Mouse (Mus musculus): ENCODE measurements around the gene Rtn4r.
A peak's percentile ranks its signal among the peaks of the same experiment; 100 is the strongest.

Gene Rtn4r

DNA sequence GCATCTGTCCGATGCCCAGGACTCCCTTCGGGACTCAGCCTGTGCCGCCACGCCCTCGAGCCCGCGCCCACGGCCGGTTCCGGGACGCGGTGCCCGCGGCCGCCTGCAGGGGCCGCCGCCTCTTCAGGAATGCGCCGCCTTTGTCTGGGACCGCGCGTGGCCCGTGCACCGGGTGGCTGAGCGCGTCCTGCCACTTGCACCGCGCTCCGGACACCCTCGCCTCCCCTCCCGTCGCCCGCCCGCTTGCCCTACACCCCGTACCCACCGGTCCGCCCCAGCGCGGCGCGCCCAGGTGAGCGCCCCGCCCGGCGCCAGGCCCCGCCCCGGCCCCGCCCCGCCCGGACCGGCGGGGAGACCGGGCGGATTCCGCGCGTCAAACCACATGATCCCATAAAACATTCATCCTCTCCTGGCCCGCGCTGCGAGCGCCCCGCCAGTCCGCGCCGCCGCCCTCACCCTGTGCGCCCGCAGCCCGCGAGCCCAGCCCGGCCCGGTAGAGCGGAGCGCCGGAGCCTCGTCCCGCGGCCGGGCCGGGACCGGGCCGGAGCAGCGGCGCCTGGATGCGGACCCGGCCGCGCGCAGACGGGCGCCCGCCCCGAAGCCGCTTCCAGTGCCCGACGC is at the start of gene Rtn4r:
Gene Rtn4r (plus strand): TSS at position 402 of the 621 bp plus-strand sequence.
- peak; percentile 83 to 85 for DNase-seq

DNA sequence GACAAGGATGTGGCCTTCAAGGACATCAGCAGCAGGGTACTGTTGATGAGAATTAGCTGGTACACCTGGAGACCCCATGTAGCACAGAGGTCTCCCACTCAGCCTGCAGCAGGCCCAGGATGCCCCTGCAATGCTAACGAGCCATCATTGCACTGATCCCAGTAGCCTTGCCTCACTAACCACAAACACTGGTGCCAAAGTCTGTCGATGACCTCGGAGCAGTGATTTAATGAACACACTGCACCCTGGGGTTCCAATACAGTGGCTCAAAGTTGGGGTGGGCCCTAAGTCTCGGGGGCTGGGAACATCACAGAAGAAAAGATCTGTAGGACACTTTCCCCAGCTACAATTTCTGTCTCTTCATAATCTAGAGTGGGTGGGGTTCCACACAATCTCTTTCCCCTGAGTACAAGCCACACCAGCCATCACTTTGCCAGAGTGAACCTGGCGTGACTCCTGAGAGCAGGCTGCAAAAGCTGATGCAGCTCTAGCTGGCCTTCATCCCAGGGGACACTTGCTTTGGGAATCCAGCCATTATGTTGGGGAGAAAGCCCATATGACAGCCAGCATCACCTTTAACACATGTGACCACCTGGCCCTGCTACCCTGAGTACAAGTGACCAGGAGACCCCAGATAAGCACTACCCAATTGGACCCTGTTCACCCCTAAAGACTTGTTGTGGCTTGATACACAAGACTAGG is 49.0 kb upstream of the Rtn4r start:
- DNase-seq, result no peak

DNA sequence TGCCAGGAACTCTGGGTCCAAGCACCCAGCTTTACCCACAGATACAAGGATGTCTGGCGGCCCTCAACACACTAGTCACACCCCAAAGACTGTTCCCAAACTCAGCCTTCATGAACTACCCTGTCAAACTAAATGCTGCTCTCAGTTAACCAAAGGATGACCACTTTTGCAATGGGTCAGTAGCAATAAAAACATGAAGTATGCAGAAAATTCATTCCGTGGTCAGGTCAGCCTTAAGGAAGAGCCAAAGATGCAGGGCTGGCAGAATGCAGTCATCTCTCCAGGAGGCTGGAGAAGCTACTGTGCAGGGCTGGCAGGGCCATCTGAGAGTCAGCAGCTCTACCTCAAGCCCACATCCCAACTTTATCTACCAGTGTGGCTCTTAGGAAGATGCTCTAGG is 48.1 kb upstream of the Rtn4r start:
- no peak for DNase-seq

DNA sequence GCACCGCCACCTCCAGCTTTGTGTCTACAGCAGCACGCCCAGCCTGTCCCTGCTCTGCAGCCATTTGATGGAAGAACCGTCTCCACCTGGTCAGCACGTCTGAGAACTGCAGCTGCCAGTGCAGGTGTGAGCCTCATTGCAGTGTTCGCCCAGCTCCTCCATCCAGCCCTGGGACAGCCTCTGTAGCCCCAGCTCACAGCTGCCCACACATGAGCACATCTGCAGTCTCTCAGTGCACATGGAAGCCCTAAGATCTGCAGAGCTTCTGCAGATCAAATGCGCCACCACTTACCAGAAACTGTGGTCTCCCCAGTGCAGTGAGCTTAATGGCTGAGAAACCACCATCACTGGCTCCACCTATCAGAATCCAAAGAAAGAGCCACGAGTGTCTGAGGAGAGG is 47.3 kb upstream of the Rtn4r start:
- no peak for DNase-seq

DNA sequence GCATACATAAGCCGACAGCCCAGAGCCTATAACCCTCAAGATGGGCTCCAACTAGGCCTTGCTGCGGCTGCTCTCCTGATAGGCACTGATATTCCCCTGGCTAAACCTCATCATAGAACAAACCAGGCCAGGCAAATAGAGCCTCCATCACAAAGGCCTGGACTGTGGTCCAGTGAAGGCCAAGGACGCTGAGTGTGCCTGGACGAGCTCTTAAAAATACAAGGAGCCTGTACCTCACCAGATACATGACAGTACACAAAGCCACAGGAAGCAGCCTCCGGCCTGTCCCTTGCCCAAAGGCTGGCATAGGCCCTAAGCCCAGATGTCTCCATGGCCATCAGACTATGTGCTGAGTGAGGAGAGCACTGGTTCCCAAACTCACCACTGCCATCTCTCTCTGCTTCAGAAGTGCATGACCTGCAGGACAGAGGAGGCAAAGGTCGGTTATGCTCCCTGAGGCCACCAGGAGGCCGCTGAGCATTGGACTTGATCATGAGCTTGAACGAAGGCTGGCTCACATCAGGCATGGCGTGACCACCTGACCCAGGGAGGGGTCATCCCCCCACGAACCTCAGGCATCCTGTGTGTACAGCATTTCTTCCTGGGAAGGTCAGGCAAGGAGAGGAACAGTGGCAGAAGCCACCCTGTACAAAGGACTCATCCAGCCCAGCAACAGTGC is 46.2 kb upstream of the Rtn4r start:
- no peak for DNase-seq

DNA sequence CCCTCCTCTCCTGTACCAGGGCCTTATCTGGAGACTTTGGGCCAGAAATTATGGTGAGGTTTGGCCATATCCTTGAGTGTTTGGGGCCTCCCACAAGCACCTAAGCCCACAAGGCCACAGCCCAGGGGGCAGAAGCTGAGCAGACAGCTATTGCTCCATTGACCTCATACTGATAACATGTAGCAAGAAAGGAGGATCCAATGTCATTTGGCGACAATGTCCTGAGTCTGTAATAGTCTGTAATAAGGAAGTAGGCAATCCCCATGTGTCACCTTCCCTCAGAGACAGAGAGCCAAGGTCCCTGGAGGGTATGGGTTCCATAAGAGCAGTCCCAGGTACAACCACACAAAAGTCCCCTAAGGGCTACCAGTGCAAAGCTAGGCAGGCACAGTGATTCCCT is 45.2 kb upstream of the Rtn4r start:
- no peak for DNase-seq

DNA sequence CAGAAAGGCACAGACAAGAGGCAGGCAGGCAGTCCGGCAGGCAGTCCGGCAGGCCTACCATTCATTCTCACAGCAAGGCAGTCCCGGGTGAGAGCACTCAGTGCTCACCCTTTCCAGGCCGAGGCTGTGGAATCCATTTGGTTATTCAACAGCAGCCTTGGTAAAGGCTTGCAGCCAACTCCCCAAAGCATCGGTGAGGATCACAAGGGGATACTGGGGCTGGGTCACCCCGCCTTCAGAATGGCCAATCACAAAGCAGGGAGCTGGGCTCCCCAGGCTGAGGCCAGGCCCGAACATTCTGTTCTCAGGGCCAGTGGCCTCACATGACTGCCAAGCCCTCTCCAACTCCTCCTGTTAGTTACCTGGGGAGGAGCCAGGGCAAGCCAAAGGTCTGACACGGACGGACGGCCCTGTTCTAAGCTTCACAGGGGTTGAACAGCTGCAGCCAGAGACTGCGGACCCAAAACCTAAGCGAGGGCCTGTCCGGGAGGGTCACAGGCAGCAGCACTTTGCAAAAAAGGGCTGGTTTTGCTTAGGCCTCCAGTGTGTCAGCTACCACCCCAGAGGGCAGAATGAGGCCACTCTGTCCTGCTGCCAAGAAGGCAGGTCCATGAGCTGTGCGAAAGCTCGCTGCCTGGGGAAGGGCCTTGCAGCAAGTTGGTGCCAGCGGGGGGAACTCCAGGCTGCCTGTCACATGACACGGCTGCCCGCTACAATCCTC is 44.1 kb upstream of the Rtn4r start:
- DNase-seq, result peak; percentile 47 to 55

DNA sequence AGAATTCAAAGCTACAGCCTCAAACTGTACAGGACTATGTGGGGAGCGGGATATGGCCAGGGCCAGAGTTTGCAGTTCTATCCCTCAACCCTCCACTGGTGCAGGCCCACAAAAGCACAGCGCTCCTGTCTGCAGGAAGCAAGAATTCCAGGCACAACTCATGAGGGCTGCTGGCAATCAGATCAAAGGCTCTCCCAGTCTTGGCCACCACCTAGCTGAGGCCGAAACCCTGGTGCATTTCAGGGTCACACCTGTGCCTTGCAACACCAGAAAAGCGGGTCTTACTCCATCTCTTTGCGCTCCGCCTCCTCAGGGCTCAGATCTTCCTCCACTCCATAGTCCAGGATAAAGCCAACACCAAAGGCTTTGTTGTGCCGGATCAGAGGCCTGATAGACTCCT is 43.2 kb upstream of the Rtn4r start:
- no peak for DNase-seq

DNA sequence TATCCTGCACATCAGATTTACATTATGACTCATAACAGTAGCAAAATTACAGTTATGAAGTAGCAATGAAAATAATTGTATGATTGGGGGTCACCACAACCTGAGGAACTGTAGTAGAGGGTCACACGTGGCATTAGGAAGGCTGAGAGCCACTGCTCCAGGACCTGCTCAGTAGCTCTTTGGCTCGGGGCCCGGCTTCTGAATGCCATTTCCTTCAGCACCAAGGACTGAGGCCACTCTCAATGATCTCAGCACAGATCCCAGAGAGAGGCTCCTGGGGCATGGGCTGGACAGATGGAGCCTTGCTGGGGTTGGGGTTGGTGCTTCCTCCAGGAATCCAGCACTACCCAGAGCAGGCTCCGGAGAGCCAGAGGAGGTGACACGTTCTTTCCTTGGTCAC is 40.3 kb upstream of the Rtn4r start:
- peak in 1 of 2 experiments; percentile 37 for DNase-seq

DNA sequence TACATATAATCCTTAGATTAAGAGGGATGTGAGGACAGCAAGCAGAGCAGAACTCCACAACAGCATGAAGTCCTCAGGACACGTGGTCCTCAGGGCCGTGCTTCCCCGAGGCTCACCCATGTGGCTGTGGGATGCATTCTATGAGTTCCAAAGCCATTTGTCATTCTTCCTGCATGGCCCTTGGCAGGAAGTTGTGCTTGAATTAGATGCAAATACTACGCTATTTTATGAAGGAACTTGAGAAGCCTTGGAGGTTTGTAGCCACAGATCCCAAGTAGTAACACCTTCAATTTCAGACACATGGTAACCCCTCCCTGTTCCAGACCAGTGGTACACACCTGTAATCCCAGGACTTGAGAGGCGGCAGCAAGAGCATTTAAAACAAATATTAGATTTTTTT is 31.1 kb upstream of the Rtn4r start:
- no peak for DNase-seq

DNA sequence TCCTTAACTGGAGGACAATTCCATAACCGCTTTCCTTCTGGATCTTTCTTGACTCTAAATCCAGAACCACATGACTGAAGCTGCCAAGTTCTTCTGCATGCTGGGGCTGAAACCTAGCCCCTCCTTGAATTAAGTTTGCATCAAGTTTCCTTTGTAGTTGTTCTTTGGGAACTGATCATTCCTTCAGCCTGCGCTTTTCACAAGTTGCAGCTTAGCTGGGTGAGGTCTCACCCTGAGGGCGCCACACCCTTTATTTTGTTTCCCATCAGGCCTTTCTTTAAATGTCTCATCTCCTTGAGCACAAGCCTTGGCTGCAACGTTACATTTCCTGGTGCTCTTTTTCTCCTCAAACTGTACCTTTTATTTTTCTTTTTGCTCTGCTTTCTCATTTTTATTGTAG is 24.6 kb upstream of the Rtn4r start:
- DNase-seq, result no peak

DNA sequence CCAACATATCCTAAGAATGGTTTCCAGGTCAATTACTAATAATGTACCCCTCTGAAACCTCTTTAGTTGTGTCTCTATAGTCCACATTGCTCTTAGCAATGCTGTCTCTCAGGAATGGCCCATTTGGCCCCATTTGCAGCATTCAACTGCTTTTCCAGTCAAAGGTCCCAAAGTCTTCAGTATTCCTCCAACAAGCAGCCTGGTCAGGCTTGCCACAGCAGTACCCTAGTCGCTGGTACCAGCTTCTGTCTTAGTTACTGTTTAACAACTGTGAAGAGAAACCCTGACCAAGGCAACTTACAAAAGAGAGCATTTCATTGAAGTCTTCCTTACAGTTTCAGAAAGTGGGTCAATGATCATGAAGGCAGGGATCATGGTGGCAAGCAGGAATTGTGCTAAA is 24.1 kb upstream of the Rtn4r start:
- no peak for DNase-seq

DNA sequence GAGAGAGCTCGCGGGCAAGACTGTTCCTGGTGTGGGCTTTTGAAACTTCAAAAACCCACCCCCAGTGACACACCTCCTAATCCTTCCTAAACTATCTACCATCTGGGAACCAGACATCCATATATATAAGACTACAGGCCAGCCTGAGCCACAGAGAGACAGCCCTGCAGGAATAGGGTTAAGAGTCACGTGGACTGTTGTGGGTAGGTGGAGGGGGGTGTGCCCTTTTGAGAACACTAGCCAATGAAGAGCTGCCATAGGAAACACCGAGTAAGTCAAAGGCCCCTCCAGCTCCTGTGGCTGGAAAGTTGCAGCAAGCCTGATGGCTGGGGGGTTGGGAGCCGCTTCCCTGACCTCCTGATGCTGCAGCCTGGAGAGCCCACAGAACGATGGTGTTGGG is 23.6 kb upstream of the Rtn4r start:
- DNase-seq, result no peak

DNA sequence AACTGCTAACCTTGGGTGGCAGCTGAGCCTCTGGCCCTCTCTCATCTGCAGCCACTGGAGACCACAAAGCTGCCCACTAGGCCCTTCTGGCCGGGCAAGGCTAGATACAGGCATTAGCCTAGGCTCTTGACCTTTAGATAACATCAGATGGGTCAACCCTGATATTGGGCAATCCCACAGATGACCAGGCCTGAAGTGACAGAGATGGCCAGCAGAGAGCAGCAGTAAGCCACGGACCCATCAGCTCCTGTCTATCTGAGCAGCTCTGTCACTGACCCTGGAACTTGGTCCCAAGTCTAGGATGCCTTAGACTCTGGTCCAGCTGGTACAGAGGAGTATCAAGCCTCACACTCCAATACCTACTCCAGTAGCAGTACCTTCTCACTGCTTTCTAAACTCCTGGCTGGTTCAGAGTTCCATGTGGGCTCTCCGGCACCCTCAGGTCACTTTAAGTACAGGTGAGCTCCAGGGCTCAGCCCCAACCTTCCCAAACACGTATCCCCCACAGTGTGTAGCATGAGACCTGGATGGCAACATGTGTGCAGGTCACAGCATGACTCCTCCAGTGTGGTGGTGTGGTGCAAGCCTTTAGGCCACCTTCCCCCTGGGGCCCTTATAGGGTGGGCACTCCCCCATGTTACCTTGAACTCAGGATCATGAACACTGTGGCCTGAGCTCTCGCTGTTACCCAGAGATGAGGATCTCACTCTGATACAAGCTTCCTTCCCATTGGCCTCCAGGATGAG is 19.0 kb upstream of the Rtn4r start:
- DNase-seq, result peak; percentile 90 to 95

DNA sequence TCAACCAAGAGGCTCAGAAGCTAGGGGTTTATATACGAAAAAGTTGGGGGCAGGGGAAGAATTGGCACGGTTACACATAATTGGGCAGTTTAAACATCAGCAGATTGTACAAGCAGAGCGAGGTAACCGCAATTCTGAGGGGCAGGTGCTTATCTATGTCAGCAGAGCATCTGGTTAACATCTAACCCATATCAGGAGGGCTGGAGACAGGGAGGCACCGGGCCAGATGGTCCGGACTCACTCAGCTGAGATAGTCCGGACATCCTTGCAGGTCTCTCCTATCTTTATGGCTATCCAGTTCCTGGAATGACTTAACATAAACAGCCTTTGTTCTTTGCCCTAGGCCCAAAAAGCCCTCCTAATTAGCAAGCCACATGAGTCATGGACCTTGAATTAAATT is 16.4 kb upstream of the Rtn4r start:
- no peak for DNase-seq

DNA sequence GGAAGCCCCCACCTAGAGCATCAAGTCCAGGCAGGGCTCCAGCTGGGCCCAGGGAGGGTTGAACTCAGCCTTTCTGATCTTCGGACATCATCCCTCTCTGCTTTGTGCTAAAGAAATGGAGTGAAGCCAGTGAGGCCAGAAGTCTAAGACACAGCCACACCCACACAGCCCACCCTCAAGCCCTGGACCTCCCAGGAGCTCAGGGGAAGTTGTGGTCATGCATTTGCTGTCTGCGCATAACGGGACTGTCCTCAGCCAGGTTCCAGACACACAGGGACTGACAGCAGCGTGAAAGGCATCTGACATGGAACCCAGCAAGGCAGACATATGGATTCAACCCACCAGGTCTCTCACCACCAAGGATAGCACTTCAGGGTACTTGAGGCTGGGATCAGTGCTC is 11.0 kb upstream of the Rtn4r start:
- DNase-seq, result no peak

DNA sequence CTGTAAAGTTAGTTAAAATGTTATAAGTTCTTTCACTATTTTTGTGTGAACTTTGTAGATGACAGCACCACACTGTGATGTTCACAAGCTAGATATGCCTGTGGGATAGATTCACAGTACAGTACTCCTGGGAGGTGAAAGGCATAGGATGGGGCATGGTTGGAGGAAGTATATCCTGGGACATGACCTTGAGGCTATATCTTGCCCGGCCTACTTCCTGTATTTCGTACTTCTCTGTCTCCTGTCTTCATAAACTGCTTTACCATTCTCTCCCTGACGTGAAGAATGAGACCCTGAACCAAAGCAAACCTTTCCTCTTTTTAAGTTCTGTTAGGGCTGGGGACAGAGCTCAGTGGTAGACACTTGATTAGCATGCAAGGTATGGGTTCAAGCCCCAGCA is 9.2 kb upstream of the Rtn4r start:
- no peak for DNase-seq

DNA sequence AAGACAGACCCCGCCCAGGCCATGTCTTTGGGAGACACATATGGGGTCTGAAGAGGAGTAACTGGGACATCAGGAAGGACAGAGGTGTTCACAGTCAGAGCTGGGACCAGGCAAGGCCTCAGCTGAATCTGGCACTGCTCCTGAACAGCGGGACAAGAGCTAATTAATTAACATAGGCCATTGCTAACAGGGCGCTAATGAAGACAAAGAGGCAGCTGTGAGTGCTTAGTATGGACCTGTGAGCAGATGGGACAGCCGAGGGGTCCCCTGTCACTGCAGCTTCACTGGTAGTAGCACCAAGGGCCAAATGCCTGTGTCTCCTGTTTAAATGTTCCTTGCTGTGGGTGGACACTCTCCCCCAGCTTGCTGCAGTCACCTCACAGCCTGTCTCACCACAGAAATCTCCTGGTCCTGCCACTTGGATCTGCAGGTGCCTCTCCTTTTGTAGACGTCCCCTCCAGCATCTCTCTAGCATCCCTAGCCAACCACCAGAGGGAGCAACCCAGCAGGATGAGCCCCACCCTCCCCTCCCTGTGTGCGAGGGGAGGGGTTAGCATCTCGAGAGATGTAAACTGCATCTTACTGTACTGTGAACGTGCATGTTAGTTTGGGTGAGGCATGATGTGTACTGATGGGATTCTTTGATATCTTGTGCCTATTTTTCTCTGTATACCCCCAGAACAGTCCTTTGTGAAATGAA is 8.3 kb upstream of the Rtn4r start:
- peak; percentile 74 to 75 for DNase-seq

DNA sequence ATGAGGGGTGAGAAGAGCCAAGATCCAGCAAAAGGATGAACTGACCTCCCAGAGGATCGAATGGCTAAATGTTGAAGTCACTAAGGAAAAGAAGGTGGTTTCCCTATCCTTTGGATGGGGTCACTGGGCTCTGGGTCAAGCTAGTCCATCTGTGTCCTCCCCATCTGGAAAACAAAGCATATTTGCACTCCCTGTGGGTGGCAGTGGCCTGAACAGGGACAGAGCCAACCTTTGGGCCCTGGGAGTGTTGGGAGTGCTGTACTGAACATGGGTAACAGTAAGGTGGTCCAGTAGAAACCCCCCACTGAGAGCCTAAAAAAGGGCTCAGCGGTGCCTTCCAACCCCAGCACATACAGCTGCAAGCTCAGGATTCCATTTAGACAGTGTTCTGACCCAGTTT is 4.7 kb upstream of the Rtn4r start:
- DNase-seq, result no peak

DNA sequence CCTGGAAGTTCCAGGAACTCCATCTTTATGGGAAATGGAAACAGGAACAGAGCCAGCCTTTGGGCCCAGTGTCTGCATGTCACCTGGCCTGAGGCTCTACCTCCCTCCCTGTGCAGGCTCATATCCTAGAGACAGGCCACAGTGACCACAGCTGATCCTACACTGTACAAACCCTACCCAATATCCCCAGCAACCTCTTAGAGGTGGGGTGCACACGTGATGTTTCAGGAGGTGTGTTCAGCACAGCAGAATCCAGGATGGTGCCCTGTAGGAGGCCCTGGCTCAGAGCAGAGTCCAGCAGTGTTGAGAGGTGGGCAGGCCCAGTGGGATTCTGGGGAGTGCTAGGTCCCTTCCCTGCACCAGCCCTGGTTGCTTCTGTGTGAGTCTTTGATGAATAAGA is 4.0 kb upstream of the Rtn4r start:
- no peak for DNase-seq

DNA sequence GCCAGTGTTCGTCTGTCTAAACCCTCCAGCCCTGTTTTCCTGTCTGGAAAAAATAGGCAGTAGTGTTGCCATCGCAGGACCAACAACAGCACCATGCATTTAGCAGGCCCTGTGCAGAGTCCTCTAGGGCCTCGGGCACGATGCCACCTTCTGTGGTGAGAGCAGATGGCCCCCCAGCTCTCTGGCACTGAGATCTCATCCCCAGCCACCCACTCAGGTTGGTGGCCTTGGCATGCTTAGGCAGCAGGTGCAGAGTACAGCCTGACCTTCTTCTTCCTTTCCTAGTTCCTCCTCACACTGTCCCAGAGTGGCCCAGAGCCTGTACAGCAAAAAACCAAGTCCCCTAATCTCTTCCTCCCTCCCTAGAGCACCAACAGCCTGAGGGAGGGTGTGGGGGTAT is 3.4 kb upstream of the Rtn4r start:
- DNase-seq, result peak; percentile 97 to 98

DNA sequence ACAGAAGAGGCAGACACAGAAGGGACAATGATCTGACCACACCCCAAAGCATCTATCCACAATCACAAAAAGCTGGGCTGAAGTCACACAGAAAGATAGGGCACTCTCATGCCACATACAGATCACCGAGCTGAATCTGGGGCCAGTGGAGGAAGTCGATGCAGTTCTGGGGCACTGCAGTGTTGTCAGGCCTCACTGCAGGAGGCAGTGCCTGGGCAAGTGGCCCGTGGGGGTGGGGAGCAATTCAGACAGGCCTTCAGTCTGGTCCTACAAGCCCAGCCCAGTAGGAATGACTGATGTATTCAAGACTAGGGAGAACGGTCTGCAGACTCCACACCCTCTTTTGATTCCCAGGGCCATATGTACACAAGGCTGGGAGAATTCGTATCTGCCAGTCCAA is 2.8 kb upstream of the Rtn4r start:
- peak; percentile 75 to 83 for DNase-seq
